Mouse (Mus musculus): ENCODE data around the gene Pnmal1. TPM values are rescaled to one million over a fixed set of nuclear protein-coding genes. Genes with fewer than 3 reads are reported as not detected.

The Pnmal1 gene
- total and polyA plus RNA-seq, 2 experiments from 2014 or later: 0.04 TPM; not detected in 1

- H3K4me2 ChIP-seq (ENCODE audit: low read depth, low read length): no peak overlapping the region
- no peaks in the 10 kb centered on the region for H3K27me3 ChIP-seq (ENCODE audit: control insufficient read depth, insufficient read depth, low read length)
- no peak overlapping the region for H3K4me3 ChIP-seq (ENCODE audit: low read depth, low read length)
- H3K27ac ChIP-seq (ENCODE audit: low read depth): no peak overlapping the region
- peak; percentile 80 for DNase-seq (ENCODE audit: low spot score)
- H3K9ac ChIP-seq (replicated peaks; ENCODE audit: low read depth, low read length): no peak overlapping the region
- peak; percentile 90 for TF ChIP-seq CTCF (IDR thresholded peaks at IDR 0.05; ENCODE audit: low read depth)
- no peak for TF ChIP-seq EP300 (IDR thresholded peaks at IDR 0.05; ENCODE audit: low read depth)
- 21% methylated on average over 14 of the region's 14 CpGs for WGBS
- H3K4me1 ChIP-seq (ENCODE audit: control insufficient read depth, insufficient read depth): no peaks in the 10 kb centered on the region
- ATAC-seq (ENCODE audit: insufficient read depth, low read depth): peak; percentile 66; the same call in 1 of the 2 replicates
- H3K9me3 ChIP-seq (replicated peaks; ENCODE audit: control insufficient read depth, low read length): no peaks in the 10 kb centered on the region
- no peaks in the 10 kb centered on the region for H3K36me3 ChIP-seq (replicated peaks; ENCODE audit: control insufficient read depth, insufficient read depth, low read length)
Observed at GRCm38 (mm10) chr7:16931968-16932627, 27.4 kb upstream of the Pnmal1 start.

GRCm38 (mm10) chr7:16932704-16933577 is 26.5 kb upstream of the Pnmal1 start:
- Histone ChIP-seq H3K4me3 (ENCODE audit: low read depth, low read length) (no peak overlapping the region), H3K27ac (ENCODE audit: low read depth) (no peak overlapping the region), H3K9ac (replicated peaks; ENCODE audit: low read depth, low read length) (no peak overlapping the region), H3K9me3 (replicated peaks; ENCODE audit: control insufficient read depth, low read length) (no peaks in the 10 kb centered on the region), H3K4me1 (ENCODE audit: control insufficient read depth, insufficient read depth) (no peaks in the 10 kb centered on the region), H3K36me3 (replicated peaks; ENCODE audit: control insufficient read depth, insufficient read depth, low read length) (no peaks in the 10 kb centered on the region), H3K4me2 (ENCODE audit: low read depth, low read length) (no peak overlapping the region), H3K27me3 (ENCODE audit: control insufficient read depth, insufficient read depth, low read length) (no peaks in the 10 kb centered on the region)
- WGBS: 34% methylated on average over 14 of the region's 14 CpGs
- DNase-seq (ENCODE audit: low spot score): no peak
- TF ChIP-seq CTCF (IDR thresholded peaks at IDR 0.05; ENCODE audit: low read depth): peak; percentile 68
- no peak for TF ChIP-seq EP300 (IDR thresholded peaks at IDR 0.05; ENCODE audit: low read depth)
- no peak for ATAC-seq (ENCODE audit: insufficient read depth, low read depth)

DNA sequence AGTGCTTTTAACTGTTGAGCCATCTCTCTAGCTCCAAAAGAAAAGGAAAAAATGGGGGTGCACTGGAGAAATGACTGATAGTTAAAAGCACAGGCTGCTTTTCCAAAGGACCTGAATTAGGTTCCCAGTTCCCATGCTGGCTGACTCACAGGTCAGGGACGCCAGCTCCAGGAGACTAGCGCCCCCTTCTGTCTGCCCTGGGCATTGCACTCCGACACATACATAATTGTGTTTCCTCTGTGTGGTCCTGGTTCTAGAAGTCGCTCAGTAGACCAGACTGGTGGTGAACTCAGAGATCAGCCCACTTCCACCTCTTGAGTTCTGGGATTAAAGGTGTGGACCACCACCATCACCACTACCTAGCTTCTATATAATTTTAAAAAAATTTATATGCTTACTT is 22.2 kb upstream of the Pnmal1 start:
- Histone ChIP-seq H3K4me1 (ENCODE audit: control insufficient read depth, insufficient read depth) (no peaks in the 10 kb centered on the region; the same call in 1 of the 2 replicates), H3K36me3 (replicated peaks; ENCODE audit: control insufficient read depth, insufficient read depth, low read length) (no peaks in the 10 kb centered on the region), H3K4me2 (ENCODE audit: low read depth, low read length) (no peak overlapping the region), H3K9ac (replicated peaks; ENCODE audit: low read depth, low read length) (no peak overlapping the region), H3K27me3 (ENCODE audit: control insufficient read depth, insufficient read depth, low read length) (no peaks in the 10 kb centered on the region), H3K9me3 (replicated peaks; ENCODE audit: control insufficient read depth, low read length) (no peaks in the 10 kb centered on the region), H3K27ac (ENCODE audit: low read depth) (no peak overlapping the region), H3K4me3 (ENCODE audit: low read depth, low read length) (no peak overlapping the region)
- TF ChIP-seq CTCF (IDR thresholded peaks at IDR 0.05; ENCODE audit: low read depth) (peak; percentile 15; the same call in 1 of the 2 replicates), EP300 (IDR thresholded peaks at IDR 0.05; ENCODE audit: low read depth) (no peak)
- no peak for ATAC-seq (ENCODE audit: insufficient read depth, low read depth)
- WGBS: 46% methylated on average over 4 of the region's 4 CpGs
- DNase-seq (ENCODE audit: low spot score): no peak

DNA sequence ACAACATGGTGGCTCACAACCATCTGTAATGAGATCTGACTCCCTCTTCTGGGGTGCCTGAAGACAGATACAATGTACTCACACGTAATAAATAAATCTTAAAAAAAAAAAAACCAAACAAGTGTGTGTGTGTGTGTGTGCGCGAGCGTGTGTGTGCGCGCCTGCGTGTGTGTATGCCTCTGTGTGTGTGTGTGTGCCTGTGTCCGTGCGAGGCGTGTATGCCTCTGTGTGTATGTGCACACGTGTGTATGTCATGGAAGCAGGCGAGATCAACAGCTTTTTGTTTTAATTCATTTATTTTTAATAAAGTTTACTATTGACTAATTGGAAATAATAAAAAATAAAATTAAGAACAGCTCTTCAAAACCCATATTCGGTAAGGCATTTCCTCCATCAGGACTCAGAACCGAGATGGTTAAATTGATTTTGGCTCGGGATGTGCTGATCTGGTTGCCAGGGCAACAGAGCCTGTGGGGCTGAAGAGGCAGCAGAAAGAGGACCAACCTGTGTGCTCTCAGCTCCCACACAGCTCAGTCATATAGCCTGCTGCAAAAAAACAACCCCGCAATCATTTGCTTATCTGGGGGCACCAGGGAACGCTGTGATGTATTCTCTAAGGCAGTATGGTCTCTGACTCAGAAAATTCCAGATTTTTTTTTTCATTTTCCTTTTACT is 21.2 kb upstream of the Pnmal1 start:
- Histone ChIP-seq H3K4me3 (ENCODE audit: low read depth, low read length) (no peak overlapping the region), H3K9me3 (replicated peaks; ENCODE audit: control insufficient read depth, low read length) (no peaks in the 10 kb centered on the region), H3K4me2 (ENCODE audit: low read depth, low read length) (no peak overlapping the region), H3K27ac (ENCODE audit: low read depth) (no peak overlapping the region), H3K27me3 (ENCODE audit: control insufficient read depth, insufficient read depth, low read length) (no peaks in the 10 kb centered on the region), H3K4me1 (ENCODE audit: control insufficient read depth, insufficient read depth) (no peaks in the 10 kb centered on the region; the same call in 1 of the 2 replicates), H3K36me3 (replicated peaks; ENCODE audit: control insufficient read depth, insufficient read depth, low read length) (no peaks in the 10 kb centered on the region), H3K9ac (replicated peaks; ENCODE audit: low read depth, low read length) (no peak overlapping the region)
- WGBS: 69% methylated on average over 17 of the region's 17 CpGs
- no peak for TF ChIP-seq EP300 (IDR thresholded peaks at IDR 0.05; ENCODE audit: low read depth)
- TF ChIP-seq CTCF (IDR thresholded peaks at IDR 0.05; ENCODE audit: low read depth): no peak
- DNase-seq (ENCODE audit: low spot score): no peak
- ATAC-seq (ENCODE audit: insufficient read depth, low read depth): no peak

- H3K4me1 ChIP-seq (ENCODE audit: control insufficient read depth, insufficient read depth): no peaks in the 10 kb centered on the region; the same call in 1 of the 2 replicates
- peak; percentile 45 for DNase-seq (ENCODE audit: low spot score)
- H3K4me3 ChIP-seq (ENCODE audit: low read depth, low read length): no peak overlapping the region
- H3K9me3 ChIP-seq (replicated peaks; ENCODE audit: control insufficient read depth, low read length): no peaks in the 10 kb centered on the region
- no peak for ATAC-seq (ENCODE audit: insufficient read depth, low read depth)
- H3K36me3 ChIP-seq (replicated peaks; ENCODE audit: control insufficient read depth, insufficient read depth, low read length): no peaks in the 10 kb centered on the region
- peak overlapping the region; percentile 2; the same call in 1 of the 2 replicates for H3K27ac ChIP-seq (ENCODE audit: low read depth)
- no peak overlapping the region for H3K4me2 ChIP-seq (ENCODE audit: low read depth, low read length)
- 33% methylated on average over 7 of the region's 7 CpGs for WGBS
- TF ChIP-seq EP300 (IDR thresholded peaks at IDR 0.05; ENCODE audit: low read depth): no peak
- no peak for TF ChIP-seq CTCF (IDR thresholded peaks at IDR 0.05; ENCODE audit: low read depth)
- H3K27me3 ChIP-seq (ENCODE audit: control insufficient read depth, insufficient read depth, low read length): peaks cover 6% of the 10 kb centered on the region
- H3K9ac ChIP-seq (replicated peaks; ENCODE audit: low read depth, low read length): no peak overlapping the region
Observed at GRCm38 (mm10) chr7:16940292-16940691, 19.2 kb upstream of the Pnmal1 start.

Measured in heart, postnatal 0 days (tissue).